Mouse (Mus musculus) heart, embryonic 14.5 days (tissue): ENCODE results near the gene Slc6a19. TPM values are rescaled to one million over a fixed set of nuclear protein-coding genes. Genes with fewer than 3 reads are reported as not detected.
A peak's percentile ranks its signal among the peaks of the same experiment; 100 is the strongest.

ENCODE experiments used
- ATAC-seq: fragments of 200-750 bp; cut with Nextera tagmentation; 2 replicates; pipeline ENCODE4 v1.8.0; 2017; ENCODE audit warnings: low read depth, moderate TSS enrichment; ENCODE audit not compliant: insufficient number of reproducible peaks, insufficient read depth, low FRiP score
- H3K27ac ChIP-seq, 2 experiments: fragments of 200-500 bp in 1 of 2; fragments of 300-500 bp in 1 of 2; sonication (generic) in 1 of 2; replicated peaks in 1 of 2; 2 replicates each; pipeline ENCODE4 v1.5.1; 2012 to 2014; ENCODE audit warnings: low read depth in 2 of 2, low read length in 2 of 2, control low read depth in 1 of 2, mild to moderate bottlenecking in 1 of 2, mixed read lengths in 1 of 2; ENCODE audit not compliant: control insufficient read depth in 1 of 2, insufficient read depth in 1 of 2
- H3K27me3 ChIP-seq: fragments of 300-500 bp; sonication (generic); 2 replicates; pipeline ENCODE4 v1.6.1; 2014; ENCODE audit warnings: mild to moderate bottlenecking, low read length, control low read depth; ENCODE audit not compliant: control insufficient read depth, insufficient read depth
- H3K36me3 ChIP-seq: fragments of 300-500 bp; sonication (generic); 2 replicates; pipeline ENCODE4 v1.6.1; 2014; ENCODE audit warnings: mild to moderate bottlenecking, control low read depth, low read length, mixed read lengths; ENCODE audit not compliant: control insufficient read depth, insufficient read depth
- H3K4me1 ChIP-seq, 2 experiments: fragments of 200-500 bp in 1 of 2; fragments of 300-500 bp in 1 of 2; sonication (generic) in 1 of 2; 2 replicates each; pipeline ENCODE4 v1.6.1; 2012 to 2014; ENCODE audit warnings: low read length in 2 of 2, control low read depth in 1 of 2, mixed read lengths in 1 of 2; ENCODE audit not compliant: control insufficient read depth in 2 of 2, insufficient read depth in 2 of 2
- H3K4me2 ChIP-seq: fragments of 300-500 bp; sonication (generic); 2 replicates; pipeline ENCODE4 v1.6.1; 2014; ENCODE audit warnings: mild to moderate bottlenecking, low read length
- H3K4me3 ChIP-seq, 2 experiments: fragments of 200-500 bp in 1 of 2; fragments of 300-500 bp in 1 of 2; sonication (generic) in 1 of 2; 2 replicates each; pipeline ENCODE4 v1.5.1; 2012 to 2014; ENCODE audit warnings: low read length in 2 of 2, mild to moderate bottlenecking in 2 of 2, control low read depth in 1 of 2, low read depth in 1 of 2, moderate library complexity in 1 of 2; ENCODE audit not compliant: control insufficient read depth in 1 of 2, insufficient read depth in 1 of 2
- H3K9ac ChIP-seq: fragments of 300-500 bp; sonication (generic); 2 replicates; pipeline ENCODE4 v1.6.1; 2014; ENCODE audit warnings: mild to moderate bottlenecking, low read length
- H3K9me3 ChIP-seq: fragments of 300-500 bp; sonication (generic); 2 replicates; pipeline ENCODE4 v1.6.1; 2016; ENCODE audit warnings: low read length, control low read depth; ENCODE audit not compliant: control insufficient read depth
- WGBS: fragments of 180-500 bp; shearing (Covaris S2); extraction: QIAGEN DNeasy Blood & Tissue Kit; methylation state at CpG from one replicate; pipeline ENCODE4 v1.1.7; 2014; 5-methylcytosine and 5-hydroxymethylcytosine counted together
- polyA plus RNA-seq: library from polyadenylated mRNA; unstranded; fragments of >200 nt; fragmentation: Nextera tagmentation; extraction: Ambion mirVana; gene quantifications from 2 replicates; pipeline ENCODE4 v1.2.1, GENCODE M21; 2014

Slc6a19 gene
- polyA plus RNA-seq, 1 experiment from 2014 or later: not detected

- Histone ChIP-seq H3K9me3 (no peaks in the 10 kb centered on the region), H3K9ac (no peak overlapping the region), H3K4me3 (no peak overlapping the region), H3K27me3 (no peaks in the 10 kb centered on the region), H3K4me2 (no peak overlapping the region), H3K27ac (no peak overlapping the region), H3K36me3 (no peaks in the 10 kb centered on the region), H3K4me1 (no peaks in the 10 kb centered on the region)
- WGBS: 84% methylated on average over 6 of the region's 6 CpGs
- no peak for ATAC-seq
Observed at GRCm38 (mm10) chr13:73699714-73700113, 5.0 kb downstream of the Slc6a19 start.

GRCm38 (mm10) chr13:73696529-73696928 is 8.1 kb downstream of the Slc6a19 start:
- no peak for ATAC-seq
- Histone ChIP-seq H3K36me3 (no peaks in the 10 kb centered on the region), H3K4me3 (no peak overlapping the region), H3K4me2 (no peak overlapping the region), H3K27ac (no peak overlapping the region), H3K9me3 (no peaks in the 10 kb centered on the region), H3K4me1 (no peaks in the 10 kb centered on the region), H3K9ac (no peak overlapping the region), H3K27me3 (no peaks in the 10 kb centered on the region)
- WGBS: 50% methylated on average over 3 of the region's 3 CpGs

- H3K27me3 ChIP-seq: no peaks in the 10 kb centered on the region; the same call in 1 of the 2 replicates
- no peak overlapping the region for H3K27ac ChIP-seq
- H3K36me3 ChIP-seq: no peaks in the 10 kb centered on the region
- no peak overlapping the region for H3K4me2 ChIP-seq
- ATAC-seq: no peak
- H3K9ac ChIP-seq: no peak overlapping the region
- no peak overlapping the region for H3K4me3 ChIP-seq
- H3K4me1 ChIP-seq: no peaks in the 10 kb centered on the region
- WGBS: 42% methylated on average over 1 of the region's 1 CpGs
- no peaks in the 10 kb centered on the region for H3K9me3 ChIP-seq
Observed at GRCm38 (mm10) chr13:73694972-73695371, 9.7 kb downstream of the Slc6a19 start.

GRCm38 (mm10) chr13:73693333-73693732 is 11.3 kb downstream of the Slc6a19 start:
- H3K9me3 ChIP-seq: no peaks in the 10 kb centered on the region
- H3K27ac ChIP-seq: no peak overlapping the region
- no peak overlapping the region for H3K9ac ChIP-seq
- H3K4me3 ChIP-seq: no peak overlapping the region
- no peak overlapping the region for H3K4me2 ChIP-seq
- H3K36me3 ChIP-seq: no peaks in the 10 kb centered on the region
- H3K27me3 ChIP-seq: no peaks in the 10 kb centered on the region; the same call in 1 of the 2 replicates
- WGBS: 54% methylated on average over 2 of the region's 2 CpGs
- no peak for ATAC-seq
- no peaks in the 10 kb centered on the region for H3K4me1 ChIP-seq

GRCm38 (mm10) chr13:73692249-73692868 is 12.3 kb downstream of the Slc6a19 start:
- no peak overlapping the region for H3K9ac ChIP-seq
- no peak overlapping the region for H3K4me2 ChIP-seq
- 28% methylated on average over 10 of the region's 10 CpGs for WGBS
- H3K36me3 ChIP-seq: no peaks in the 10 kb centered on the region
- H3K4me3 ChIP-seq: no peak overlapping the region
- no peaks in the 10 kb centered on the region for H3K4me1 ChIP-seq
- H3K27me3 ChIP-seq: no peaks in the 10 kb centered on the region; the same call in 1 of the 2 replicates
- peak; percentile 28; the same call in 1 of the 2 replicates for ATAC-seq
- no peaks in the 10 kb centered on the region for H3K9me3 ChIP-seq
- H3K27ac ChIP-seq: no peak overlapping the region

GRCm38 (mm10) chr13:73688934-73689333 is 15.7 kb downstream of the Slc6a19 start:
- no peaks in the 10 kb centered on the region for H3K36me3 ChIP-seq
- WGBS: 61% methylated on average over 4 of the region's 4 CpGs
- H3K27ac ChIP-seq: no peak overlapping the region
- H3K9ac ChIP-seq: no peak overlapping the region
- no peak for ATAC-seq
- H3K9me3 ChIP-seq: no peaks in the 10 kb centered on the region
- no peak overlapping the region for H3K4me2 ChIP-seq
- no peaks in the 10 kb centered on the region; the same call in 1 of the 2 replicates for H3K27me3 ChIP-seq
- H3K4me3 ChIP-seq: no peak overlapping the region
- H3K4me1 ChIP-seq: no peaks in the 10 kb centered on the region

- Histone ChIP-seq H3K4me3 (no peak overlapping the region), H3K4me2 (no peak overlapping the region), H3K27me3 (no peaks in the 10 kb centered on the region; the same call in 1 of the 2 replicates), H3K9me3 (no peaks in the 10 kb centered on the region), H3K9ac (no peak overlapping the region), H3K27ac (no peak overlapping the region), H3K36me3 (no peaks in the 10 kb centered on the region), H3K4me1 (no peaks in the 10 kb centered on the region)
- 62% methylated on average over 3 of the region's 3 CpGs for WGBS
- no peak for ATAC-seq
Observed at GRCm38 (mm10) chr13:73687601-73688000, 17.1 kb downstream of the Slc6a19 start.

- H3K4me1 ChIP-seq: no peaks in the 10 kb centered on the region
- no peak overlapping the region for H3K4me3 ChIP-seq
- no peak overlapping the region for H3K4me2 ChIP-seq
- no peaks in the 10 kb centered on the region for H3K9me3 ChIP-seq
- H3K9ac ChIP-seq: no peak overlapping the region
- no peak overlapping the region for H3K27ac ChIP-seq
- WGBS: 80% methylated on average over 6 of the region's 6 CpGs
- H3K27me3 ChIP-seq: no peaks in the 10 kb centered on the region; the same call in 1 of the 2 replicates
- H3K36me3 ChIP-seq: no peaks in the 10 kb centered on the region
- ATAC-seq: no peak
Observed at GRCm38 (mm10) chr13:73685502-73685901, 19.2 kb downstream of the Slc6a19 start.
